Mouse (Mus musculus) hindbrain, postnatal 0 days (tissue): Measurements from ENCODE around the gene Zfp120. TPM values are rescaled to one million over a fixed set of nuclear protein-coding genes. Genes with fewer than 3 reads are reported as not detected.
"Not testable (repeated sequence)": the region's sequence is repeated elsewhere in the genome, so short reads cannot be mapped to it uniquely, and the experiment has no call there.

Source experiments
- ATAC-seq: fragments of 200-750 bp; cut with Nextera tagmentation; 2 replicates; pipeline ENCODE4 v1.8.0; 2017; ENCODE audit warnings: mild to moderate bottlenecking, moderate TSS enrichment, moderate library complexity
- DNase-seq: peaks from one replicate; pipeline ENCODE4 v3.0.0-alpha.2; 2015; ENCODE audit warnings: low spot score
- H3K27ac ChIP-seq: fragments of 300-500 bp; sonication (generic); 2 replicates; pipeline ENCODE4 v1.5.1; 2014; ENCODE audit warnings: mild to moderate bottlenecking
- H3K27me3 ChIP-seq: fragments of 300-500 bp; sonication (generic); 2 replicates; pipeline ENCODE4 v1.6.1; 2014; ENCODE audit warnings: low read length, mixed read lengths; ENCODE audit not compliant: insufficient read depth
- H3K36me3 ChIP-seq: fragments of 300-500 bp; sonication (generic); 2 replicates; pipeline ENCODE4 v1.6.1; 2014; ENCODE audit warnings: low read length, mixed read lengths; ENCODE audit not compliant: insufficient read depth
- H3K4me1 ChIP-seq: fragments of 300-500 bp; sonication (generic); 2 replicates; pipeline ENCODE4 v1.6.1; 2014; ENCODE audit warnings: antibody characterized with exemption, low read length, mixed read lengths; ENCODE audit not compliant: insufficient read depth
- H3K4me2 ChIP-seq: fragments of 300-500 bp; sonication (generic); 2 replicates; pipeline ENCODE4 v1.6.1; 2014; ENCODE audit warnings: low read depth, mild to moderate bottlenecking, low read length, moderate library complexity, mixed read lengths
- H3K4me3 ChIP-seq: fragments of 300-500 bp; sonication (generic); 2 replicates; pipeline ENCODE4 v1.5.1; 2014; ENCODE audit warnings: low read length
- H3K9ac ChIP-seq: fragments of 300-500 bp; sonication (generic); replicated peaks from 2 replicates; pipeline ENCODE4 v1.6.1; 2014; ENCODE audit warnings: mild to moderate bottlenecking, low read length, moderate library complexity, mixed read lengths
- H3K9me3 ChIP-seq: fragments of 300-500 bp; sonication (generic); 2 replicates; pipeline ENCODE4 v1.6.1; 2016; ENCODE audit warnings: low read length, mixed read lengths
- CTCF ChIP-seq: IDR thresholded peaks from 2 replicates; pipeline ENCODE4 v1.5.1; 2016; ENCODE audit warnings: antibody characterized with exemption, control low read depth, low read depth
- WGBS: fragments of 180-500 bp; shearing (Covaris S2); extraction: QIAGEN DNeasy Blood & Tissue Kit; methylation state at CpG from one replicate; pipeline ENCODE4 v1.1.7; 2014; 5-methylcytosine and 5-hydroxymethylcytosine counted together
- polyA plus RNA-seq: library from polyadenylated mRNA; unstranded; fragments of >200 nt; fragmentation: Nextera tagmentation; extraction: Ambion mirVana; gene quantifications from 2 replicates; pipeline ENCODE4 v1.2.1, GENCODE M21; 2015
- total RNA-seq: library from RNA; depleted of rRNA; stranded (reverse); fragments of >200 nt; gene quantifications from 2 replicates; pipeline ENCODE4 v1.2.3, GENCODE M21; 2014; rRNA removed

The Zfp120 gene
- total RNA-seq (2.7 and 3.4 TPM in 2 replicates), polyA plus RNA-seq (5.6 and 5.8 TPM in 2 replicates)

DNA sequence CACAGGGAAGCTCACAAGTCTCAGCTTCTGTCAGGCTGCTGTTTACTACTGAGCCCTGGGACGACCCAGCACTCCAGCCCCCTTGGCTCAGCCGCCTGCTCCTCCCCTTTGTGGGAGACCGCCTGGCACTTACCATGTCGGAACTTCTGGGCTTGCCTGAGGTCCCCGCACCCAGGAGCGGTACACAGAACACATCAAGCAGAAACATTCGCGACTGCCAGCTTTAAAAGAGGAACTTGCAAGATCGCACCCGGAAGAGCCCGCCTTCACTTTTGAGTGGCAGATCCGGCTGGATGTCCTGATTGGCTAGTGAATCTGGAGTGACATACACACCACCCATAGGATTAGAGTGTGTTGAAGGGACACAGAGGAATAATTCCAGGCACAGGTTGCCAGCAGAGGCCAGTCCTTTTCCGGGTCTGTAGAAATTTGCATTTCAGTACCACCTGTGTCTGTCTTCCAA is at the start of gene Zfp120:
Zfp120 (minus strand) TSS at position 274 of the 463 bp plus-strand sequence.
- no peaks in the 10 kb centered on the region; the same call in 1 of the 2 replicates for H3K36me3 ChIP-seq
- ATAC-seq (peak; percentile 100), DNase-seq (peak; percentile 96)
- peak within 1 kb of the TSS; percentile 61 for H3K4me2 ChIP-seq
- peak; percentile 11; the same call in 1 of the 2 replicates for TF ChIP-seq CTCF
- H3K27me3 ChIP-seq: no peaks in the 10 kb centered on the region
- H3K4me1 ChIP-seq: no peaks in the 10 kb centered on the region
- H3K4me3 ChIP-seq: peak within 1 kb of the TSS; percentile 64
- H3K9ac ChIP-seq: peak within 1 kb of the TSS; percentile 65
- no peaks in the 10 kb centered on the region for H3K9me3 ChIP-seq
- WGBS: 0% methylated on average over 13 of the region's 13 CpGs
- peak within 1 kb of the TSS; percentile 79 for H3K27ac ChIP-seq

DNA sequence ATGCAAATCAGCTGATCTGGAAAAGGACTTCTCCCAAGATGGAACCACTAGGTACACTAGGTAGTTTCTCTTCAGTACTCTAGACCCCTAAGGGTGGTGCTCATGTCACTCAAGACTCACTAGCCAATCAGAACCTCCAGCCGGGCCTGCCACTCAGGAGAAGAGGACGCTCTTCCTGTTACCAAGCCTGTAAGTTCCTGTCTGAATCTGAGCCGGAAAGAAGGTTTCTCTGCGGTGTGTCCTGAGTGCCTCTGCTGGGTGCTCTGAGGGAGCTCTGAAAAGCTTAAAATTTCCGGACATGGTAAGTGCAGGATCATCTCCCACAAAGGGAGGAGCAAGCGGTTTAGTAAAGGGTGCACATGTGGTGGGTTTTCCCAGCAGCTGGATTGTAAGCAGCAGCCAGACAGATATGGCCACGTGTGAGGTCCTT is 45.1 kb upstream of the Zfp120 start, which contains the start of gene Gm14139:
Gm14139 (plus strand) TSS at position 186 of the 430 bp plus-strand sequence.
- not testable (repeated sequence) for H3K4me1 ChIP-seq, DNase-seq, H3K27ac ChIP-seq, H3K9ac ChIP-seq, H3K27me3 ChIP-seq, H3K4me3 ChIP-seq, H3K36me3 ChIP-seq, H3K9me3 ChIP-seq, H3K4me2 ChIP-seq, ATAC-seq
- 80% methylated on average over 7 of the region's 7 CpGs for WGBS

GRCm38 (mm10) chr2:150181046-150181445 is 44.5 kb upstream of the Zfp120 start:
- not testable (repeated sequence) for H3K36me3 ChIP-seq, H3K27ac ChIP-seq, H3K27me3 ChIP-seq, H3K4me1 ChIP-seq, ATAC-seq, DNase-seq, H3K9ac ChIP-seq, H3K4me2 ChIP-seq, H3K9me3 ChIP-seq, H3K4me3 ChIP-seq

- not testable (repeated sequence) for ATAC-seq, DNase-seq, H3K9me3 ChIP-seq, H3K4me1 ChIP-seq, H3K9ac ChIP-seq, H3K27ac ChIP-seq, H3K36me3 ChIP-seq, H3K27me3 ChIP-seq, H3K4me2 ChIP-seq, H3K4me3 ChIP-seq
- 79% methylated on average over 4 of the region's 4 CpGs for WGBS
Measured at GRCm38 (mm10) chr2:150179579-150179978, 43.1 kb upstream of the Zfp120 start, which contains the start of gene Gm10770. Gm10770 (minus strand) TSS chr2:150179679.

GRCm38 (mm10) chr2:150173833-150174232 is 37.3 kb upstream of the Zfp120 start:
- H3K4me3 ChIP-seq: no peak overlapping the region
- no peak overlapping the region for H3K4me2 ChIP-seq
- ATAC-seq (no peak), DNase-seq (no peak)
- H3K27ac ChIP-seq: no peak overlapping the region
- no peaks in the 10 kb centered on the region for H3K27me3 ChIP-seq
- 0 out of 2 replicates have a peak, but pooled peaks cover 5% of the 10 kb centered on the region for H3K9me3 ChIP-seq
- TF ChIP-seq CTCF: no peak
- H3K9ac ChIP-seq: no peak overlapping the region
- no peaks in the 10 kb centered on the region for H3K4me1 ChIP-seq
- no peaks in the 10 kb centered on the region for H3K36me3 ChIP-seq

DNA sequence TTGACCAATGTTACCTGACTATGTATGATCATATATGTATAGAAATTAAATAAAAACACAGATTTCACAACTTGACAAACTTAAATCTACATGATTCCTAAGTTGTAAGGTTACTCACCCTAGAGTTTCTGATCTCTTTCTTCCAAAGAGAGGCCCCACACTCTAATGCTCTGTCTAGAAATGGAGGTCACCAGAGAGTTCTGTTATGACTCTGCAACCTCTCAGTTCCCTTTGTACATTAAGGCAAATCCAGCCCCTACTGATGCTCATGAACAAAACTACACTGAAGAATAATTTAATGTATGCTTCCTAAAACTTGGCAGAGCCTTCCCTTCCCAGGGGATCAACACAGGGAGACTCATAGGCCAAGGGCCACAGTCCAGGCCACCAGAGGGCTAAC is 30.2 kb upstream of the Zfp120 start:
- no peak overlapping the region for H3K4me2 ChIP-seq
- TF ChIP-seq CTCF: no peak

GRCm38 (mm10) chr2:150132773-150133172 is 3.7 kb downstream of the Zfp120 start:
- no peaks in the 10 kb centered on the region for H3K4me1 ChIP-seq
- H3K36me3 ChIP-seq: no peaks in the 10 kb centered on the region; the same call in 1 of the 2 replicates
- WGBS: 95% methylated on average over 2 of the region's 2 CpGs
- peaks cover 12% of the 10 kb centered on the region for H3K9me3 ChIP-seq
- no peak for ATAC-seq
- no peak for DNase-seq
- TF ChIP-seq CTCF: no peak
- no peaks in the 10 kb centered on the region for H3K27me3 ChIP-seq
- no peak overlapping the region for H3K4me3 ChIP-seq
- H3K27ac ChIP-seq: no peak overlapping the region
- H3K4me2 ChIP-seq: no peak overlapping the region
- H3K9ac ChIP-seq: no peak overlapping the region

More for the DNA sequence above, 30.2 kb upstream of the Zfp120 start:
- DNase-seq (no peak), ATAC-seq (no peak)
- H3K27me3 ChIP-seq: no peaks in the 10 kb centered on the region
- no peaks in the 10 kb centered on the region for H3K9me3 ChIP-seq
- H3K36me3 ChIP-seq: no peaks in the 10 kb centered on the region
- H3K9ac ChIP-seq: no peak overlapping the region
- H3K4me3 ChIP-seq: no peak overlapping the region
- H3K27ac ChIP-seq: no peak overlapping the region
- H3K4me1 ChIP-seq: no peaks in the 10 kb centered on the region

GRCm38 (mm10) chr2:150132002-150132401 is 4.5 kb downstream of the Zfp120 start:
- not testable (repeated sequence) for H3K4me1 ChIP-seq, H3K36me3 ChIP-seq, H3K9ac ChIP-seq, H3K4me2 ChIP-seq, H3K4me3 ChIP-seq, H3K27me3 ChIP-seq, DNase-seq, H3K27ac ChIP-seq, ATAC-seq
- H3K9me3 ChIP-seq: peaks cover 12% of the 10 kb centered on the region
- 95% methylated on average over 1 of the region's 1 CpGs for WGBS
